Mouse (Mus musculus) midbrain, embryonic 13.5 days (tissue): ENCODE results near the gene Nrap. TPM values are rescaled to one million over a fixed set of nuclear protein-coding genes. Genes with fewer than 3 reads are reported as not detected.
A peak's percentile ranks its signal among the peaks of the same experiment; 100 is the strongest.

ENCODE experiments used
- ATAC-seq: fragments of 200-750 bp; cut with Nextera tagmentation; 2 replicates; pipeline ENCODE4 v1.8.0; 2017; ENCODE audit warnings: mild to moderate bottlenecking, moderate TSS enrichment, moderate library complexity
- H3K27ac ChIP-seq: fragments of 300-500 bp; sonication (generic); 2 replicates; pipeline ENCODE4 v1.5.1; 2015; ENCODE audit warnings: inconsistent platforms, mild to moderate bottlenecking, moderate library complexity
- H3K27me3 ChIP-seq: fragments of 300-500 bp; sonication (generic); 2 replicates; pipeline ENCODE4 v1.6.1; 2015; ENCODE audit warnings: mild to moderate bottlenecking, inconsistent platforms
- H3K36me3 ChIP-seq: fragments of 300-500 bp; sonication (generic); 2 replicates; pipeline ENCODE4 v1.6.1; 2015; ENCODE audit warnings: mild to moderate bottlenecking, inconsistent platforms
- H3K4me1 ChIP-seq: fragments of 300-500 bp; sonication (generic); replicated peaks from 2 replicates; pipeline ENCODE4 v1.6.1; 2015; ENCODE audit warnings: inconsistent platforms
- H3K4me2 ChIP-seq: fragments of 300-500 bp; sonication (generic); replicated peaks from 2 replicates; pipeline ENCODE4 v1.6.1; 2015; ENCODE audit warnings: moderate library complexity, mild to moderate bottlenecking, inconsistent platforms
- H3K4me3 ChIP-seq: fragments of 300-500 bp; sonication (generic); replicated peaks from 2 replicates; pipeline ENCODE4 v1.5.1; 2015; ENCODE audit warnings: mild to moderate bottlenecking, inconsistent platforms
- H3K9ac ChIP-seq: fragments of 300-500 bp; sonication (generic); replicated peaks from 2 replicates; pipeline ENCODE4 v1.6.1; 2015; ENCODE audit warnings: mild to moderate bottlenecking, inconsistent platforms
- H3K9me3 ChIP-seq: fragments of 300-500 bp; sonication (generic); 2 replicates; pipeline ENCODE4 v1.6.1; 2016; ENCODE audit warnings: mild to moderate bottlenecking, inconsistent platforms
- WGBS: fragments of 180-500 bp; shearing (Covaris S2); methylation state at CpG from one replicate; pipeline ENCODE4 v1.1.7; 2015; 5-methylcytosine and 5-hydroxymethylcytosine counted together
- polyA plus RNA-seq: library from polyadenylated mRNA; unstranded; fragments of >200 nt; fragmentation: Nextera tagmentation; extraction: Ambion mirVana; gene quantifications from 2 replicates; pipeline ENCODE4 v1.2.1, GENCODE M21; 2015

Gene Nrap
- polyA plus RNA-seq, 1 experiment from 2014 or later, result 0.24 TPM

DNA sequence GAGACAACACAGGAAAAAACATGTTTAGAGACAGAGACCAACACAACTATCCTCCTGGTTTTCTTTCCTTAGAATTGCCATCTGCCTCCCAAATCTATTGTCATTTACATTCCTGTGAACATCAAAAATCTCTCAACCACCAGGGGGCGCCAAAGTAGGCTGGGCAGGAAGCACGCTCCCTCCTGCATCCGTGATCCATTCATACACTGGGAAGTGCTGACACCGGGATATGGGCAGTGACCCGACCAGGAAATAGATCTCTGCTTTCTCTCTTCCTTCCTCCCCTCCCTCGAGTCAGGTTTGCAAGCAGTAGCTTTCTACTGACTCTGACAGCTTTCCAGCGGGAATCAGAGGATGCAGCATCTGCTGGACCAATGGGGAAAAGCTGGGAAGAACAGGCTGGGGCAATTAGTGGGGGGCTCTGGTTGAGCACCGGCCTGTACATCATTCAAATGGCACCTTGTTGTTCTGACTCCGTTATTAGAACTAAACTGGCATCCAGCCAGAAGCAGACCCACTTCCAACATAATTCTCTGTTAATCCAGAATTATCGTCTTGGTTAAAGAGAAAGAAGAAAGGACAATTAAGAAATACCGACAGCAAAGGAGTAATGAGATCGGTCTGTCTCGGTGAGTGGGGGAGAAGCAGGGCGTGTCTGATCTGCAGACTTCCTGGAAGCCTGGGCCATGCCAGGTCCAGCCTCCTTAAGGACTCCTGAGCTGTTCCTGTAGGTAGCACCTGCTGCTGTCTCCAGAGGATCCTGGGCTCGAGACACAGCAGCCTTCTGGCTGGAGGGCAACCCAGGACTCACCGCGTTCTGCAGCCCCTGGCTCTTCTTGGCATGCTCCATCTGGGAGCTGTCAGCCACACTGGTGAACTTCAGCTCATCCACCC, 33.1 kb downstream of the Nrap start:
- Histone ChIP-seq H3K9ac (no peak overlapping the region), H3K4me1 (peaks cover 3% of the 10 kb centered on the region; the same call in 1 of the 2 replicates), H3K9me3 (0 out of 2 replicates have a peak, but pooled peaks cover 4% of the 10 kb centered on the region), H3K4me3 (no peak overlapping the region), H3K27ac (no peak overlapping the region), H3K4me2 (no peak overlapping the region), H3K27me3 (no peaks in the 10 kb centered on the region), H3K36me3 (no peaks in the 10 kb centered on the region)
- 0 out of 2 replicates have a peak, but pooled peaks have one; percentile 34 for ATAC-seq
- 44% methylated on average over 17 of the region's 17 CpGs for WGBS

DNA sequence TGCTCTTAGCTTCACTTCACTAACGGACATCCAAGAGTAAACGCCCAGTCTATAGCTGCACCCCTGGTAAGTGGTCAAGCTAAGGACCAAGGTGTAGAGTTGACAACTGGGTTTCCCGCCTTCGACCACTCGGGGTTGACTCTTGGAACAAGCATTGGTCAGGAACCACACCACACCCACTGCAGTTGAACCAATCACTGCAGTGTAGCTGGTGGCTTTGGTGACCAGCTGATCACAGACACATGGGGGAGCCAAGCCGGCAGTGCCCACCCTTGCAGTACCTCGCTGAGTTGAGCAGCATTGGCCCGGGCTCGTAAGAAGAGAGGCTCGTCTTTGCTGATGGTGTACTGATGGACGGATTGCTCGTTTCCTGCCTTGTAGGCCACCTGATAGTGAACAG, 34.6 kb downstream of the Nrap start:
- ATAC-seq, result no peak
- Histone ChIP-seq H3K4me3 (no peak overlapping the region), H3K9ac (no peak overlapping the region), H3K4me1 (peaks cover 7% of the 10 kb centered on the region; the same call in 1 of the 2 replicates), H3K27me3 (no peaks in the 10 kb centered on the region), H3K4me2 (no peak overlapping the region), H3K9me3 (0 out of 2 replicates have a peak, but pooled peaks cover 4% of the 10 kb centered on the region), H3K36me3 (no peaks in the 10 kb centered on the region), H3K27ac (no peak overlapping the region)
- 91% methylated on average over 12 of the region's 12 CpGs for WGBS

DNA sequence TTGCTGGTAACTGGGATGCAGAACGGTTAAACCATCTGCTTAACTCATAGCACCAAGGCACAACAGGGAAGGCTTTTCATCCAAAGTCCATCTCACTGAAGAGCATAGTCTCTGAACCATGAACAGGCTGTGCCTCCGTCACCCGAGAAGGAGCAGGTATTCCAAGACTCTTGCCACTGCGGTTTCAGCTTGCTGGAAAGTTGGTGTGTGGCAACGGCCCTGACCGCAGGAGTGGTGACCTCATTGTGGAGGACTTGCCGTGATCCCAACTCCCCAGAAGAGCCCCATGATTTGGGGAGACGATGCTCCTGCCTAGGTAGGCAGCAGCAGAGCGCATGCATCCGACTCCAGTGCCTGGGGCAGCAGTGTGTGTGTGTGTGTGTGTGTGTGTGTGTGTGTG, 36.1 kb downstream of the Nrap start:
- Histone ChIP-seq H3K27ac (no peak overlapping the region), H3K9ac (no peak overlapping the region), H3K27me3 (no peaks in the 10 kb centered on the region), H3K4me1 (peaks cover 15% of the 10 kb centered on the region; the same call in 1 of the 2 replicates), H3K4me2 (no peak overlapping the region), H3K4me3 (no peak overlapping the region), H3K36me3 (no peaks in the 10 kb centered on the region), H3K9me3 (0 out of 2 replicates have a peak, but pooled peaks cover 4% of the 10 kb centered on the region)
- 92% methylated on average over 10 of the region's 10 CpGs for WGBS
- no peak for ATAC-seq

DNA sequence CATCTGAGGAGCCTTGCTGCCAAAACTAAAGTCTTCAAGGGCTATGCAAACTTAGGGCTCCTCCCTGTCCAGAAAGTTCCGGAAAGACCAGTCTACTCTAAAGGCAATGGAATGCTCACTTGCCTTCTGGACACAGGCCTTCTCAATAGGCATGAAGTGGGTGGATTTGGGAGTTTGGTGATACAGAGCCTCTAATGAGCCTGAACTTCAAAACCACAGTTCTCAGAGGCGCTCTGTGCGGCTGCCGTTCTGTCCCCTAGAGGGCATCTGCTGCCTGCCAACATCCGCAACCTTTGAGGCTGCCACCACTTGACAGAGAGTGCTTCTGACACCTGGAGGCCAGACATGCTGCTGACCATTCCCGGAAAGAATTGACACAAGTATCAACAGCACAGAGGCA, 40.5 kb downstream of the Nrap start:
- Histone ChIP-seq H3K4me2 (no peak overlapping the region), H3K4me1 (peaks cover 32% of the 10 kb centered on the region), H3K4me3 (no peak overlapping the region), H3K9ac (no peak overlapping the region), H3K36me3 (no peaks in the 10 kb centered on the region), H3K27ac (peak overlapping the region; percentile 7), H3K9me3 (0 out of 2 replicates have a peak, but pooled peaks cover 4% of the 10 kb centered on the region), H3K27me3 (peaks cover 7% of the 10 kb centered on the region; the same call in 1 of the 2 replicates)
- ATAC-seq, result no peak
- WGBS, result 37% methylated on average over 6 of the region's 6 CpGs

DNA sequence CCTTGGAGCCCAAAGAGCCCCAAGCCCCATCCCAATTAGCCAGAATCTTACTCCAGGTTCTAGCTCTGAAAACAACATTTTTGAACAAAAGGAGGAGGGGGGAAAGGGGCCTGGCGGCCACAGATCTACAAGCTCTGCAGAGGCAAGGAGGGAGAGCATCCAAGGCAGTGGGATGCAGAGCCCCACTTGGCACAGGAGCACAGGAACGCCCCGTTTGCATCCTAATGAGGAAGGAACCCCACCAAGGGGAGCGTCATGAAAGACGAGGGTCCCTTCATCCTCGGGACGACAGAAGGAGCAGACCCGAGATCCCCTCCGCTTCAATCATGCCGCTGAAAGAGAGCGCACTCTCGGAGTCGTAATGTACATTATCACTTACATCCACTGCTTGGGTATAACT, 43.1 kb downstream of the Nrap start:
- H3K4me1 ChIP-seq, result peaks cover 39% of the 10 kb centered on the region
- ATAC-seq, result 0 out of 2 replicates have a peak, but pooled peaks have one; percentile 15
- no peaks in the 10 kb centered on the region for H3K9me3 ChIP-seq
- no peak overlapping the region for H3K9ac ChIP-seq
- no peaks in the 10 kb centered on the region for H3K36me3 ChIP-seq
- H3K27ac ChIP-seq, result peak overlapping the region; percentile 37; the same call in 1 of the 2 replicates
- 34% methylated on average over 13 of the region's 13 CpGs for WGBS
- H3K4me2 ChIP-seq, result no peak overlapping the region; the same call in 1 of the 2 replicates
- H3K4me3 ChIP-seq, result no peak overlapping the region
- peaks cover 10% of the 10 kb centered on the region; the same call in 1 of the 2 replicates for H3K27me3 ChIP-seq

DNA sequence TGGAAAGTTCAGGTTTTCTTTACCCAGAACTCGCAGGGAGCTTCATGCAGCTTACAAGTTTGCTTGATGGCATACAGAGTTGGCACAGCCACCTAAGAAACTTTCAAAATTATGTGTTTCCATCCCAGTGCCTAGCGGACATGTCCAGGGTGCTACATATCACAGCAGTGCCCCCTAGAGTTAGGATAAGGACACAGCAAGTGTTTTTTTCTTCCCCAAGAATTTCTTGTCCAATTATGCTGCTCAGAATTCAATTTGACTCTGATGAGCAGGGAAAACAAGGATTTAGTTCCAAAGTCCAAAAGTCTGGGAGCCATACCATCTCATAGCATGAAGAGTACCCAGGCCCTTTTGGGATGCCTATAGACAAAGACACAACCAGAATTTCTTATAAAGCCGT, 43.8 kb downstream of the Nrap start:
- no peaks in the 10 kb centered on the region for H3K36me3 ChIP-seq

DNA sequence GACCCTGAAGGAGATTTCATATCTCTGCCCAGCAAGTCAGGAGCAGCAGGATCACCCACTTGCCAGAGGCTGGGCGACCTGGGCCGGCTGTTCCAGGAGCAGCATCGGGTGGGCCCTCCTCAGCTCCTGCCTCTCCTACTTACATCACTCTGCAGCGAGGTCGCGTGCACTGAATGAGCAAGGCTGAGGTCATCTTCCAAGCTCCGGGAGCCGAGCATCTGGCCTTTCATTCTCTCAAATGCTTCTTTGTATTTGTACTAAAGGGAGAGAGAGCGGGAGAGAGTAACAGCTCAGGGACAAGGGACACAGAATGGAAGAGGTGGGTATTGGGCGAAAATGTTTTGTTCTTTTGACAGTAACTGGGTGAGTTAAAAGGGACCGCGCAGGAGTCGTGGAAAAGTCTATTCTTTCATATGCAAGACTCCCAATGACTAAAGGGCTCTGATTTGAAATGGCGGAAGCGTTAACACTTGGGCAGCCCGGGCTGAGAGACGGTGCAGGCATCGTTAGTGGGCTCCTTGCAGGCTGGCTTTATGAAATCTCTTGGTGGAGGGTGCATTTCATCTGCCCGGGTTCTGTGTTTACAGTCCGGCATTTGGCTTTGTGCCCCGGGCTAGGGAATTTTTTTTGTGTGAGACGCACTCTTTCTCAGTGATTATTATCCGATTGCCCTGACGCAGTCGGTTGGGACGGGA, 45.8 kb downstream of the Nrap start:
- 14% methylated on average over 26 of the region's 26 CpGs for WGBS
- peaks cover 27% of the 10 kb centered on the region for H3K4me1 ChIP-seq
- ATAC-seq, result peak; percentile 65
- H3K9me3 ChIP-seq, result no peaks in the 10 kb centered on the region
- no peak overlapping the region for H3K4me3 ChIP-seq
- H3K36me3 ChIP-seq, result no peaks in the 10 kb centered on the region
- peak overlapping the region; percentile 39 for H3K4me2 ChIP-seq
- no peak overlapping the region; the same call in 1 of the 2 replicates for H3K9ac ChIP-seq
- H3K27me3 ChIP-seq, result peaks cover 10% of the 10 kb centered on the region
- peak overlapping the region; percentile 28; the same call in 1 of the 2 replicates for H3K27ac ChIP-seq

More for the DNA sequence above, 43.8 kb downstream of the Nrap start:
- H3K4me2 ChIP-seq, result no peak overlapping the region
- H3K27me3 ChIP-seq, result peaks cover 10% of the 10 kb centered on the region
- no peak for ATAC-seq
- H3K4me1 ChIP-seq, result peaks cover 39% of the 10 kb centered on the region
- 84% methylated on average over 3 of the region's 3 CpGs for WGBS
- H3K9me3 ChIP-seq, result no peaks in the 10 kb centered on the region
- H3K27ac ChIP-seq, result no peak overlapping the region
- H3K4me3 ChIP-seq, result no peak overlapping the region
- no peak overlapping the region for H3K9ac ChIP-seq

DNA sequence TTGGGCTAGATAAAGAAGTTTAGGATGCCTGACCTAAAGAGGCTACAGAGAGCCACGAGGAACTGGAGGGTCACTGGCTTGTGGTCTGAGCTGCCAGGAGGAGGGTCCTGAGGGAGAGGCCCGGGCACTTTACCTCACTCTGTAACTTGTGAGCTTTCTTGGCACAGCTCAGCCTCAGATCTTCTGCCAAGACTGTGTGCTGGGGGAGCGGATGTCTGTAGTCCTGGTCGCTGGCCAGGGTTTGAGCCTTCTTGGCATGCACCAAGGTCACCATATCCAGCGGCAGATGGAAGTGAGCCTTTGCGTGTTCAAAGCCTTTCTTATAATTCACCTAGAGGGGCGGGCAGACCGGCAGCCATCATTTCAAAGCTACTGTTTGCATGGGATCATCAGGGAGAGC, 47.8 kb downstream of the Nrap start:
- ATAC-seq, result no peak
- WGBS, result 94% methylated on average over 8 of the region's 8 CpGs
- H3K36me3 ChIP-seq, result no peaks in the 10 kb centered on the region

DNA sequence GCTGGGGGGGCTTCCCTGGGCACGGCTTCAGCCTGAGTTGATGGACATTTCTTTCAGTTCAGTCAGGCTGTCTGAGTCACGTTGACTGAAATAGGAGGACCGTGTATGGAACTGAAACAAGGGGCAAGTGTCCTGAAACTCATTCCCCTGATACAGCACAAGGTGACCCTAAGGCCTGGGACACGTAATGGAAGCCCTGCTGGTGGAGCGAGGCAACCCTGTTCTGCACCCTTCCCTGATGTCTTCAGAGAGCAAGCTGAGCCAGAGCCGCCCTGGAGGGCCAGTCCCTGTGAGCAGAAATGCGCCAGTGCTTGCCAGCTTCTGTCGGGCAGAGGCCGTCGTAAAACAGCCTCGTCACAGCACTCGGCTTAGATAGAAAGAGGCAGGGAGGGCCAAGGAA, 53.0 kb downstream of the Nrap start:
- no peaks in the 10 kb centered on the region for H3K36me3 ChIP-seq
- H3K9ac ChIP-seq, result no peak overlapping the region
- no peak overlapping the region for H3K4me3 ChIP-seq
- WGBS, result 85% methylated on average over 12 of the region's 12 CpGs
- no peaks in the 10 kb centered on the region; the same call in 1 of the 2 replicates for H3K27me3 ChIP-seq
- no peak overlapping the region for H3K27ac ChIP-seq
- no peak for ATAC-seq
- no peaks in the 10 kb centered on the region for H3K9me3 ChIP-seq
- H3K4me2 ChIP-seq, result no peak overlapping the region
- no peaks in the 10 kb centered on the region for H3K4me1 ChIP-seq

More for the DNA sequence above, 47.8 kb downstream of the Nrap start:
- Histone ChIP-seq H3K9ac (no peak overlapping the region), H3K4me1 (peaks cover 26% of the 10 kb centered on the region), H3K4me2 (no peak overlapping the region), H3K27me3 (peaks cover 10% of the 10 kb centered on the region), H3K27ac (no peak overlapping the region), H3K9me3 (no peaks in the 10 kb centered on the region), H3K4me3 (no peak overlapping the region)

DNA sequence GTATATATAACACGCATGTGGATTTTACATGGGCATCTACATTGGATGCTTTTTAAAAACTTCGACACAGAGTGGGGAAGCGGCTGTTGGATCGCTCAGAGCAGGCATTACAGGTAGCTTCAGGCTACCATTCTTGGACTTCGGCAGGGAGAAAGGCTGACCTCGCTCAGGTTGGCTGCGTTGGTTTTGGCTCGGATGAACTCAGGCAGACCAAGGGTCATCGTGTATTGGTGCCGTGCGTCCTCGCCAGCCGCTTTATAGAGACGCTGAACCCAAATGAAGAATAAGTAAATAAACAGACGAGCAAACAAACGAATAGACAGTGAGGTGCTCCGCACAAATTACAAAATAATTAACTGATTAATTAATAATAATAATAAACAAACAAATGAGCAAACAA, 53.5 kb downstream of the Nrap start:
- Histone ChIP-seq H3K27me3 (no peaks in the 10 kb centered on the region; the same call in 1 of the 2 replicates), H3K36me3 (no peaks in the 10 kb centered on the region), H3K4me3 (no peak overlapping the region), H3K9ac (no peak overlapping the region), H3K9me3 (no peaks in the 10 kb centered on the region), H3K27ac (no peak overlapping the region), H3K4me1 (no peaks in the 10 kb centered on the region), H3K4me2 (no peak overlapping the region)
- no peak for ATAC-seq
- 94% methylated on average over 17 of the region's 17 CpGs for WGBS

DNA sequence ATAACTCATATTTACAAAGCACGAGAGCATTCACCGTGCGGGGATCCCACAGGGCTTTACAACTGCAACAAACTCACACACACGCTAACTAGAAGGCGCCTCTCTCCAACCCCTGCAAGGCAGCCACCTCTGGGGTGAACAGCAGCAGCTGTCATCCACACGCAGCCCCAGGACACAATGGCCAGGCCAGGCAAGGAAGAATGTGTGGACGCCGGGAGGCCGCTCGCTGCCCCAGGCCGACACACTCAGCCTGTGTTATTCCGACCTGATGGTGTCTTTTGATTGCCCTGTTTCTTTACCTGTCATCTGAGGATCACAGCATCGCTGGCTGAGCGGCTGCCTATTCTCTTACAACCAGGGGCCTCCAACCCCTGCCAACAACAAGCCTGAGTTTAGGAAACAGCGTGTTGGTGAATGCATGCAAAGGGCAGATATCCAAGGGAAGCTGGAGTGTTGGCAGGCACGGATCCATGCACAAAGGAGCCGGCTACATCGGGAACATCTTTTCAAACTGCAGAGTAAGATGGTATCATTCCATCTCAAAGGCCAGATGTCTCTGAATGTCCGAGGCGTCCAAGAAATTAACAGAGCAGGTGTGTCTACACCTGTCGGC, 63.5 kb downstream of the Nrap start:
- Histone ChIP-seq H3K9ac (no peak overlapping the region), H3K27me3 (0 out of 2 replicates have a peak, but pooled peaks cover 7% of the 10 kb centered on the region), H3K4me2 (no peak overlapping the region), H3K4me3 (no peak overlapping the region), H3K36me3 (no peaks in the 10 kb centered on the region), H3K9me3 (no peaks in the 10 kb centered on the region), H3K4me1 (peaks cover 14% of the 10 kb centered on the region), H3K27ac (peak overlapping the region; percentile 63)
- WGBS, result 45% methylated on average over 21 of the region's 21 CpGs
- peak; percentile 77 for ATAC-seq
